Mouse (Mus musculus) stomach, postnatal 0 days (tissue): ENCODE data around the gene Il33. TPM values are rescaled to one million over a fixed set of nuclear protein-coding genes. Genes with fewer than 3 reads are reported as not detected.

Experiments
- ATAC-seq: fragments of 200-750 bp; cut with Nextera tagmentation; 2 replicates; pipeline ENCODE4 v1.8.0; 2017; ENCODE audit not compliant: low FRiP score, low TSS enrichment
- DNase-seq: peaks from one replicate; pipeline ENCODE4 v3.0.0-alpha.2; 2016; ENCODE audit warnings: low spot score
- H3K27ac ChIP-seq: fragments of 300-500 bp; sonication (generic); replicated peaks from 2 replicates; pipeline ENCODE4 v1.5.1; 2014; ENCODE audit warnings: mild to moderate bottlenecking, control low read depth
- H3K27me3 ChIP-seq: fragments of 300-500 bp; sonication (generic); 2 replicates; pipeline ENCODE4 v1.6.1; 2014; ENCODE audit warnings: low read length; ENCODE audit not compliant: control insufficient read depth, insufficient read depth
- H3K36me3 ChIP-seq: fragments of 300-500 bp; sonication (generic); 2 replicates; pipeline ENCODE4 v1.6.1; 2014; ENCODE audit warnings: low read length, mixed read lengths; ENCODE audit not compliant: control insufficient read depth, insufficient read depth
- H3K4me1 ChIP-seq: fragments of 300-500 bp; sonication (generic); replicated peaks from 2 replicates; pipeline ENCODE4 v1.6.1; 2014; ENCODE audit warnings: antibody characterized with exemption; ENCODE audit not compliant: control insufficient read depth, insufficient read depth
- H3K4me2 ChIP-seq: fragments of 300-500 bp; sonication (generic); replicated peaks from 2 replicates; pipeline ENCODE4 v1.6.1; 2014; ENCODE audit warnings: low read depth, mild to moderate bottlenecking, control low read depth, moderate library complexity
- H3K4me3 ChIP-seq: fragments of 300-500 bp; sonication (generic); 2 replicates; pipeline ENCODE4 v1.5.1; 2014; ENCODE audit warnings: low read depth, low read length, control low read depth
- H3K9ac ChIP-seq: fragments of 300-500 bp; sonication (generic); 2 replicates; pipeline ENCODE4 v1.6.1; 2014; ENCODE audit warnings: mild to moderate bottlenecking, low read length, control low read depth, mixed read lengths
- H3K9me3 ChIP-seq: fragments of 300-500 bp; sonication (generic); 2 replicates; pipeline ENCODE4 v1.6.1; 2016; ENCODE audit warnings: low read length; ENCODE audit not compliant: control insufficient read depth
- CTCF ChIP-seq: IDR thresholded peaks from 2 replicates; pipeline ENCODE4 v1.5.1; 2016; ENCODE audit warnings: antibody characterized with exemption, low read depth, mild to moderate bottlenecking, moderate library complexity
- EP300 ChIP-seq: optimal IDR thresholded peaks from 2 replicates; pipeline ENCODE3; 2016; ENCODE audit warnings: antibody characterized with exemption
- WGBS: fragments of 180-500 bp; shearing (Covaris S2); extraction: QIAGEN DNeasy Blood & Tissue Kit; methylation state at CpG from one replicate; pipeline ENCODE4 v1.1.7; 2014; 5-methylcytosine and 5-hydroxymethylcytosine counted together
- polyA plus RNA-seq: library from polyadenylated mRNA; unstranded; fragments of >200 nt; fragmentation: Nextera tagmentation; extraction: Ambion mirVana; gene quantifications from 2 replicates; pipeline ENCODE4 v1.2.1, GENCODE M21; 2015

Gene Il33
- polyA plus RNA-seq, 1 experiment from 2014 or later = 54.4 TPM

- no peaks in the 10 kb centered on the region for H3K27me3 ChIP-seq
- no peaks in the 10 kb centered on the region for H3K36me3 ChIP-seq
- 0 out of 2 replicates have a peak, but pooled peaks cover 2% of the 10 kb centered on the region for H3K9me3 ChIP-seq
- DNase-seq (no peak), ATAC-seq (no peak)
- 76% methylated on average over 6 of the region's 6 CpGs for WGBS
- no peak for TF ChIP-seq CTCF
- TF ChIP-seq EP300 = no peak
- H3K4me1 ChIP-seq = no peaks in the 10 kb centered on the region
- H3K9ac ChIP-seq = no peak overlapping the region
- no peak overlapping the region for H3K27ac ChIP-seq
- no peak overlapping the region for H3K4me3 ChIP-seq
- H3K4me2 ChIP-seq = no peak overlapping the region
Measured at GRCm38 (mm10) chr19:29961842-29962241, 36.9 kb downstream of the Il33 start.

GRCm38 (mm10) chr19:29963598-29964092 is 38.7 kb downstream of the Il33 start:
- TF ChIP-seq EP300 (no peak), CTCF (no peak)
- DNase-seq (no peak), ATAC-seq (peak; percentile 64; the same call in 1 of the 2 replicates)
- no peaks in the 10 kb centered on the region for H3K4me1 ChIP-seq
- no peaks in the 10 kb centered on the region for H3K36me3 ChIP-seq
- H3K27ac ChIP-seq = no peak overlapping the region
- no peak overlapping the region for H3K4me3 ChIP-seq
- H3K4me2 ChIP-seq = no peak overlapping the region
- H3K9me3 ChIP-seq = 0 out of 2 replicates have a peak, but pooled peaks cover 2% of the 10 kb centered on the region
- H3K27me3 ChIP-seq = no peaks in the 10 kb centered on the region
- 43% methylated on average over 2 of the region's 2 CpGs for WGBS
- H3K9ac ChIP-seq = no peak overlapping the region

GRCm38 (mm10) chr19:29967960-29968359 is 43.0 kb downstream of the Il33 start:
- no peak for TF ChIP-seq EP300
- TF ChIP-seq CTCF = no peak
- 60% methylated on average over 3 of the region's 3 CpGs for WGBS

GRCm38 (mm10) chr19:29973396-29973795 is 48.5 kb downstream of the Il33 start:
- Histone ChIP-seq H3K4me2 (no peak overlapping the region), H3K4me1 (no peaks in the 10 kb centered on the region), H3K4me3 (no peak overlapping the region), H3K27me3 (no peaks in the 10 kb centered on the region), H3K36me3 (no peaks in the 10 kb centered on the region), H3K9ac (no peak overlapping the region), H3K9me3 (no peaks in the 10 kb centered on the region), H3K27ac (no peak overlapping the region)
- 64% methylated on average over 5 of the region's 5 CpGs for WGBS
- ATAC-seq = no peak
- no peak for DNase-seq
- TF ChIP-seq EP300 (no peak), CTCF (no peak)

More at GRCm38 (mm10) chr19:29967960-29968359, 43.0 kb downstream of the Il33 start:
- Histone ChIP-seq H3K36me3 (no peaks in the 10 kb centered on the region), H3K4me3 (no peak overlapping the region), H3K9ac (no peak overlapping the region), H3K9me3 (0 out of 2 replicates have a peak, but pooled peaks cover 2% of the 10 kb centered on the region), H3K4me1 (no peaks in the 10 kb centered on the region), H3K27ac (no peak overlapping the region), H3K4me2 (no peak overlapping the region), H3K27me3 (no peaks in the 10 kb centered on the region)
- ATAC-seq (0 out of 2 replicates have a peak, but pooled peaks have one; percentile 8), DNase-seq (peak; percentile 22)

- no peak for DNase-seq
- no peak for ATAC-seq
- Histone ChIP-seq H3K27me3 (no peaks in the 10 kb centered on the region), H3K9ac (no peak overlapping the region), H3K27ac (no peak overlapping the region), H3K4me2 (no peak overlapping the region), H3K9me3 (no peaks in the 10 kb centered on the region), H3K4me3 (no peak overlapping the region), H3K36me3 (no peaks in the 10 kb centered on the region), H3K4me1 (no peaks in the 10 kb centered on the region)
- 52% methylated on average over 2 of the region's 2 CpGs for WGBS
- TF ChIP-seq CTCF = peak; percentile 82
- TF ChIP-seq EP300 = no peak
Measured at GRCm38 (mm10) chr19:29978847-29979246, 53.9 kb downstream of the Il33 start.

GRCm38 (mm10) chr19:29979452-29980089 is 54.7 kb downstream of the Il33 start:
- no peaks in the 10 kb centered on the region for H3K36me3 ChIP-seq
- DNase-seq (no peak), ATAC-seq (no peak)
- H3K4me3 ChIP-seq = no peak overlapping the region
- H3K27me3 ChIP-seq = no peaks in the 10 kb centered on the region
- H3K9me3 ChIP-seq = no peaks in the 10 kb centered on the region
- H3K4me1 ChIP-seq = no peaks in the 10 kb centered on the region
- TF ChIP-seq CTCF (no peak), EP300 (no peak)
- H3K9ac ChIP-seq = no peak overlapping the region
- no peak overlapping the region for H3K27ac ChIP-seq
- 79% methylated on average over 8 of the region's 8 CpGs for WGBS
- no peak overlapping the region for H3K4me2 ChIP-seq
